Mouse (Mus musculus) kidney, postnatal 14 days (tissue): ENCODE data around the gene Gm9602.
"Not testable (repeated sequence)": the region's sequence is repeated elsewhere in the genome, so short reads cannot be mapped to it uniquely, and the experiment has no call there.

Source experiments
- DNase-seq: peaks from one replicate; pipeline ENCODE4 v3.0.0; 2022; ENCODE audit warnings: mixed read lengths

Gene Gm9602

GRCm38 (mm10) chr14:4776037-4776436 lies at the start of gene Gm9602:
Gm9602 (plus strand) TSS chr14:4776337.
- not testable (repeated sequence) for DNase-seq

GRCm38 (mm10) chr14:4806421-4806820 lies 30.3 kb downstream of the Gm9602 start:
- DNase-seq, result peak; percentile 6

GRCm38 (mm10) chr14:4821950-4822349 lies 45.8 kb downstream of the Gm9602 start:
- DNase-seq, result peak; percentile 1
